Mouse (Mus musculus) CD8-positive naive resting alpha-beta T cell, adult 2 months (primary cell): ENCODE measurements at regions not wholly inside any gene's neighbourhood (a gene's known extent, or its start where the extent isn't known, plus 50 kb on each side); places are given as distances from the start of the nearest gene placed in this dataset.
"Not testable (repeated sequence)": the region's sequence is repeated elsewhere in the genome, so short reads cannot be mapped to it uniquely, and the experiment has no call there.

Experiments used
- DNase-seq, 2 experiments: peaks; one replicate each; pipeline ENCODE4 v3.0.0; 2022; ENCODE audit warnings: low read depth in 2 of 2, low spot score in 2 of 2

- DNase-seq: no peak
Observed at GRCm38 (mm10) chr2:17850741-17851140, 119.5 kb upstream of the Nebl start.

- no peak for DNase-seq
Observed at GRCm38 (mm10) chr2:17849267-17849666, 118.0 kb upstream of the Nebl start.

- not testable (repeated sequence) for DNase-seq
Observed at GRCm38 (mm10) chr2:17845447-17846092, 114.3 kb upstream of the Nebl start.

DNA sequence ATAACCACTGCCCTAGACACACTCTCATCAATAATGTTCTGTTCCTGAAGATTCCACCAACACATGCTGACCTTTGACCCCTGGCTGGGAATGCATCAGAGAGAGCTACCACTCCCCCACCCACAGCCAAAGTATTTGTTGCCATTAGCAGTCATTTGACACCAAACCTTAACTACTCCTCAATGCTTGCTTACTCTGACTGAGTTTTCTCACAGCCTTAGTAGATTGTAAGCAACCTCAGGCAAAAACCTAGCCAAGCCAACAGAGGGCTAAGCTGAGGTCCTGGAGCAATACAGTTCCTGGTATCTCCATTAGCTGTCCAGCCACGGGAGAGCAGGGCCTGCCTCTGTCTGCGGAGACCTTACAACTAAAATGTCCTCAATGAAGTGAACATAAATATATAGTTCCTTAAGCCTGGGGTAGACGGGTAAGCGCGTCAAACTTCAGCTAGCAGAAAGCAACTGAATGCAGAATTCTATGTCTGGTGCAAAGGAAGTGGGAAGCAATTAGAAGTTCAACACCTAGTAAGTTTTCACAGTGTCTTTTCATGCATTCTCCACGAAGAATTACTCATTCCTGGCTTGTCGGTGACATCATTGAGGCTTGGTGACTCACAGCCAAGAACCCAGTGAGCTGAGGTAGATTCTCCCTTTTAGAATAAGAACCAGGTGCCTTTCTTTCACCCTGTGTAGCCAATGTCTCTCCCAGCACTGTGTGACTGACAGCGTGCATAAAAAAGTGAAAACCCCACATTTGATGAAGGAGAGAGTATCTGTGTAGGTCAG, 113.6 kb upstream of the Nebl start:
- no peak for DNase-seq

DNA sequence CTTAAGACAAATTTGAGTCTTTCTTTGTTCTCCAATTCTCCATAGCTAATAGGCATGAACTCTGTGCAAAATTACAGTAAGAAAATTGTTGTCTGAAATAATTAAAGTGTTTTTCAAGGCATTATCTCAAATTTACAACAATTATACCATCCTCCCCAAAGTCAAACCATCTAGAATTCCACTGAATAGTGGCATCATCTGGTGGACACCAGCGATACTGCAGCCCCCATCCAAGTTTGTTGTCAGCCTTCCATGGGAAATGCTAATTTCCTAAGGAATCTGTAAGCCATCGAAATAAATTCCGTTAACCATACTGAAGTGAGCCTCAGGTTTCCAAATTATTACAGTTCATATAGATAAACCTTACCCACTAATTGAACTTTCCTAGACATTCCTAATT, 110.7 kb upstream of the Nebl start:
- DNase-seq: no peak

GRCm38 (mm10) chr2:17841546-17841945, 110.3 kb upstream of the Nebl start:
- no peak for DNase-seq

- DNase-seq: no peak
Observed at GRCm38 (mm10) chr2:17840941-17841498, 109.8 kb upstream of the Nebl start.

DNA sequence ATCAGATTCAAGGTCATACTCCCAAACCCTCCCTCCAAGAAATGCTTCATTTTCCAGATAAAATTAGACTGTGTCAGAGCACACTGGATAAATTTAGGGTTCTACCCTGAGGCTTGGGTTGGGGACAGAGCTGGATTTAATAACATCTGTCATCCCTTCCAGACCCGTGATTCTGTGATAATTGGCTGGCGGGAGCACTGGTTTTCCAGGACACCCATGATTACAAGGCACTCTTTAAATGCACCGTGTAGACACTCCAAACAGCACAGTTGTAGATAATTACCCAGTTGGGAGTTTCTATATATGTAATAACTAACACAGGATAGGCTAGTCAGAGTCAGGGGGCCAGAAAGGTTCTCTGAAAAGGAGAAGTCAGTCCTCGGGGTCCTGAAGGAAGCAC, 108.4 kb upstream of the Nebl start:
- DNase-seq: no peak

DNA sequence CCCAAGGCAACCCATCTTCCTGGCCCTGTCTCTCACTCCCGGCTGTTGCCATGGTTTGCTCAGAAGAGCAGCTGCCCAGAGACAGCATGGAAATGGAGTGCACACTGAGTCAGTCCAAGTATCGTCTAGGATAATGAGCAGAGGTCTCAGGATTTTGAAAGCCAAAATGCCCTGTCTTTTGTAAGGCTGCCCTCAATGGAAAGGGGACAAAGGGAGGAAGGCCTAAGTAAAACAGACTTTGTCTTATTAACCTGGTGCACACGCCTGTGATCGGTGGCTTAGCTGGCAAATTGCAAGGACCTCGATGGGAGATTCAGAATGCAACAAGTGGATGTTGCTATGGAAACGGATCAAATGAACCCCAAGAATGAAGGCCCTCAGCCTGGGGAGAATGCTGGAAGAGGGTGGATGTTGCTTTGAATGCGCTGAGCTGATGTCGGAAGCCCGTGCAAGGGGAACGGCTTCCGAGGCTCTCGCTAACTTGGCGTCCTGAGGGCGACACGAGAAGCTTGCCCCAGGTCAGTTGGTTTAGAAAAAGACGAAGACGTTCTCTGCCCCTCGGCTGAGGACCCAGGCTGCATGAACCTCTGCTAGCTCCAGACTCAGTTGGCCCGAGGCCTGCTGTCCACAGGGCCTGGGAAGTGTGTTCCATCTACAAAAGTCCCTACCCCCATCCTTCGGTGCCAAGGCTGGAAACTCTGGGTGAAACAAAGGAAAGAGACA, 107.8 kb upstream of the Nebl start:
- no peak for DNase-seq

DNA sequence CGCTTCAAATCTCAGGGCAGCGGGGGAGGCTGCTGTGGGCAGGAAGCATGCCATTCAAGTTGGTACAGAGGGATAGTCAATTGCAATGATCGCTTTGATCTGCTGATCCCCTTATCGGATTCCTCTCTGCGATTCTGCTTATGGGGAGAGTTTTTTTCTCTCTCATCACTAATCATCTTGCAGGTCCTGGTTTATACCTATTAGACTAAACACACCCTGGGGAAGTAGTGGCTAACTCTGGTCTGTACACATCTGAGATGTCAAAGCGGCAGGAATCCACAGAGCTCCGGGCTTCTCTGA, 107.1 kb upstream of the Nebl start:
- no peak for DNase-seq

- DNase-seq: no peak
Observed at GRCm38 (mm10) chr2:17837541-17838380, 106.5 kb upstream of the Nebl start.

DNA sequence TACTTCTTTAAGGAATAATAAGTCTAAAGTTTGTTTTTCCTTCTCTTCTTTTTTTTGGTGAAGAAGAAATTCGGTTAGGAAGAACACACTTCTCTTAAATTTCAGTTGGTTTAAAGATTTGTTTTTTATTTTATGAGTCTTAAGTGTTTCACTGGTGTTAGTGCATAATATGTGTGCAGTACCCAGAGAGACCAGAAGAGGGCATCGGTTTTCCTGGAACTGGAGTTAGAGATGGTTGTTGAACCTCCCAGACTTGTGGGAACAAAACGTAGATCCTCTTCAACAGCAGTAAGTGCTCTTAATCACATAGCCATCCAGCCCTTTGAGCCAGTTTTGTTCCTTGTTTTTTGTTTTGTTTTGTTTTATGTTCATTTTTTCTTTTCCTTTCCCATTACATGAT, 101.5 kb upstream of the Nebl start:
- DNase-seq: no peak

GRCm38 (mm10) chr2:17830216-17830615, 99.0 kb upstream of the Nebl start:
- DNase-seq: no peak

GRCm38 (mm10) chr2:17825271-17825670, 94.0 kb upstream of the Nebl start:
- DNase-seq: no peak

GRCm38 (mm10) chr2:17824176-17824575, 92.9 kb upstream of the Nebl start:
- no peak for DNase-seq

GRCm38 (mm10) chr2:17822621-17823006, 91.3 kb upstream of the Nebl start:
- DNase-seq: no peak

- DNase-seq: no peak
Observed at GRCm38 (mm10) chr2:17821878-17822620, 90.8 kb upstream of the Nebl start.

- no peak for DNase-seq
Observed at GRCm38 (mm10) chr2:17811943-17812670, 80.8 kb upstream of the Nebl start.
